Mouse (Mus musculus) forebrain, postnatal 0 days (tissue): ENCODE measurements around the gene Gm42742. TPM values are rescaled to one million over a fixed set of nuclear protein-coding genes. Genes with fewer than 3 reads are reported as not detected.

Source experiments
- ATAC-seq: fragments of 200-750 bp; cut with Nextera tagmentation; 2 replicates; pipeline ENCODE4 v1.8.0; 2017; ENCODE audit warnings: mild to moderate bottlenecking, moderate library complexity
- DNase-seq: peaks from one replicate; pipeline ENCODE4 v3.0.0-alpha.2; 2015
- H3K27ac ChIP-seq: fragments of 300-500 bp; sonication (generic); 2 replicates; pipeline ENCODE4 v1.5.1; 2014; ENCODE audit warnings: low read depth, mild to moderate bottlenecking, antibody characterized with exemption, low read length, moderate library complexity, mixed read lengths
- H3K27me3 ChIP-seq: fragments of 300-500 bp; sonication (generic); 2 replicates; pipeline ENCODE4 v1.6.1; 2014; ENCODE audit warnings: mild to moderate bottlenecking, low read length, mixed read lengths; ENCODE audit not compliant: insufficient read depth
- H3K36me3 ChIP-seq: fragments of 300-500 bp; sonication (generic); 2 replicates; pipeline ENCODE4 v1.6.1; 2014; ENCODE audit warnings: mild to moderate bottlenecking, moderate library complexity; ENCODE audit not compliant: insufficient read depth
- H3K4me1 ChIP-seq: fragments of 300-500 bp; sonication (generic); 2 replicates; pipeline ENCODE4 v1.6.1; 2014; ENCODE audit warnings: antibody characterized with exemption; ENCODE audit not compliant: insufficient read depth
- H3K4me2 ChIP-seq: fragments of 300-500 bp; sonication (generic); 2 replicates; pipeline ENCODE4 v1.6.1; 2014; ENCODE audit warnings: low read depth, mild to moderate bottlenecking, moderate library complexity
- H3K4me3 ChIP-seq: fragments of 300-500 bp; sonication (generic); 2 replicates; pipeline ENCODE4 v1.5.1; 2014; ENCODE audit warnings: low read depth, low read length, mixed read lengths
- H3K9ac ChIP-seq: fragments of 300-500 bp; sonication (generic); 2 replicates; pipeline ENCODE4 v1.6.1; 2014; ENCODE audit warnings: mild to moderate bottlenecking
- H3K9me3 ChIP-seq: fragments of 300-500 bp; sonication (generic); 2 replicates; pipeline ENCODE4 v1.6.1; 2016; ENCODE audit warnings: low read length
- CTCF ChIP-seq: sonication (generic); IDR thresholded peaks from 2 replicates; pipeline ENCODE4 v1.5.1; 2016; ENCODE audit warnings: antibody characterized with exemption, control low read depth, low read depth
- WGBS: fragments of 180-500 bp; shearing (Covaris S2); extraction: QIAGEN DNeasy Blood & Tissue Kit; methylation state at CpG from one replicate; pipeline ENCODE4 v1.1.7; 2014; 5-methylcytosine and 5-hydroxymethylcytosine counted together
- polyA plus RNA-seq: library from polyadenylated mRNA; unstranded; fragments of >200 nt; fragmentation: Nextera tagmentation; extraction: Ambion mirVana; gene quantifications from 2 replicates; pipeline ENCODE4 v1.2.1, GENCODE M21; 2015
- total RNA-seq: library from RNA; depleted of rRNA; stranded (reverse); fragments of >200 nt; gene quantifications from 2 replicates; pipeline ENCODE4 v1.2.3, GENCODE M21; 2014

Gm42742 gene
- total and polyA plus RNA-seq, 2 experiments from 2014 or later = 36.7 to 49.1 TPM

GRCm38 (mm10) chr7:127030172-127030571 lies 9.3 kb upstream of the Gm42742 start:
- no peak overlapping the region for H3K4me2 ChIP-seq
- H3K4me3 ChIP-seq = no peak overlapping the region
- ATAC-seq (no peak), DNase-seq (no peak)
- TF ChIP-seq CTCF = no peak
- no peaks in the 10 kb centered on the region for H3K9me3 ChIP-seq
- no peaks in the 10 kb centered on the region for H3K27me3 ChIP-seq
- 0 out of 2 replicates have a peak, but pooled peaks cover 6% of the 10 kb centered on the region for H3K4me1 ChIP-seq
- no peaks in the 10 kb centered on the region for H3K36me3 ChIP-seq
- 98% methylated on average over 1 of the region's 1 CpGs for WGBS
- no peak overlapping the region for H3K27ac ChIP-seq
- no peak overlapping the region for H3K9ac ChIP-seq

- peak overlapping the region; percentile 87 for H3K4me2 ChIP-seq
- peak overlapping the region; percentile 99 for H3K27ac ChIP-seq
- ATAC-seq (no peak), DNase-seq (peak; percentile 15)
- no peak for TF ChIP-seq CTCF
- H3K9me3 ChIP-seq = no peaks in the 10 kb centered on the region
- peaks cover 8% of the 10 kb centered on the region for H3K36me3 ChIP-seq
- WGBS = 43% methylated on average over 8 of the region's 8 CpGs
- peak overlapping the region; percentile 52 for H3K9ac ChIP-seq
- H3K4me3 ChIP-seq = peak overlapping the region; percentile 97
- no peaks in the 10 kb centered on the region for H3K27me3 ChIP-seq
- H3K4me1 ChIP-seq = peaks cover 22% of the 10 kb centered on the region
Measured at GRCm38 (mm10) chr7:127027885-127028284, 7.0 kb upstream of the Gm42742 start.

- no peaks in the 10 kb centered on the region for H3K9me3 ChIP-seq
- peak; percentile 94 for ATAC-seq
- TF ChIP-seq CTCF = no peak
- peak within 1 kb of the TSS; percentile 87 for H3K4me2 ChIP-seq
- DNase-seq = peak; percentile 100
- WGBS = under 1% methylated on average over 36 of the region's 63 CpGs
- peaks cover 22% of the 10 kb centered on the region for H3K4me1 ChIP-seq
- H3K9ac ChIP-seq = peak within 1 kb of the TSS; percentile 98
- peaks cover 15% of the 10 kb centered on the region for H3K36me3 ChIP-seq
- H3K27me3 ChIP-seq = no peaks in the 10 kb centered on the region
- peak within 1 kb of the TSS; percentile 99 for H3K27ac ChIP-seq
- peak within 1 kb of the TSS; percentile 97 for H3K4me3 ChIP-seq
Measured at GRCm38 (mm10) chr7:127026984-127027726, 6.3 kb upstream of the Gm42742 start, which contains the start of gene Maz. Gene Maz, minus strand, starts transcription at chr7:127027037.

- no peaks in the 10 kb centered on the region for H3K27me3 ChIP-seq
- H3K9ac ChIP-seq = peak overlapping the region; percentile 98
- peaks cover 24% of the 10 kb centered on the region for H3K4me1 ChIP-seq
- H3K4me2 ChIP-seq = peak overlapping the region; percentile 87
- peak overlapping the region; percentile 97 for H3K4me3 ChIP-seq
- H3K9me3 ChIP-seq = no peaks in the 10 kb centered on the region
- ATAC-seq (peak; percentile 1; the same call in 1 of the 2 replicates), DNase-seq (peak; percentile 92)
- H3K27ac ChIP-seq = peak overlapping the region; percentile 99
- no peak for TF ChIP-seq CTCF
- WGBS = 20% methylated on average over 1 of the region's 48 CpGs
- H3K36me3 ChIP-seq = peaks cover 17% of the 10 kb centered on the region
Measured at GRCm38 (mm10) chr7:127026616-127026983, 5.7 kb upstream of the Gm42742 start.

- Histone ChIP-seq H3K4me2 (peak overlapping the region; percentile 87), H3K27me3 (no peaks in the 10 kb centered on the region), H3K9ac (peak overlapping the region; percentile 98), H3K4me3 (peak overlapping the region; percentile 97), H3K36me3 (peaks cover 17% of the 10 kb centered on the region), H3K4me1 (peaks cover 28% of the 10 kb centered on the region), H3K9me3 (no peaks in the 10 kb centered on the region), H3K27ac (peak overlapping the region; percentile 99)
- 9% methylated on average over 9 of the region's 48 CpGs for WGBS
- no peak for TF ChIP-seq CTCF
- ATAC-seq (peak; percentile 1; the same call in 1 of the 2 replicates), DNase-seq (peak; percentile 58)
Measured at GRCm38 (mm10) chr7:127026161-127026600, 5.3 kb upstream of the Gm42742 start.

- WGBS = 2% methylated on average over 56 of the region's 65 CpGs
- no peak for DNase-seq
- peak overlapping the region; percentile 87 for H3K4me2 ChIP-seq
- peak overlapping the region; percentile 98 for H3K9ac ChIP-seq
- H3K9me3 ChIP-seq = no peaks in the 10 kb centered on the region
- ATAC-seq = no peak
- no peak for TF ChIP-seq CTCF
- peaks cover 28% of the 10 kb centered on the region for H3K4me1 ChIP-seq
- H3K36me3 ChIP-seq = peaks cover 17% of the 10 kb centered on the region
- peak overlapping the region; percentile 99 for H3K27ac ChIP-seq
- peak overlapping the region; percentile 97 for H3K4me3 ChIP-seq
- no peaks in the 10 kb centered on the region for H3K27me3 ChIP-seq
Measured at GRCm38 (mm10) chr7:127025556-127026160, 4.8 kb upstream of the Gm42742 start.
